Mouse (Mus musculus) olfactory bulb, adult 2 months (tissue): ENCODE results near the gene Trmt44.

Experiments
- CTCF ChIP-seq: fragments of 200-500 bp; IDR thresholded peaks from 2 replicates; pipeline ENCODE4 v1.5.1; 2012; ENCODE audit warnings: low read depth, mild to moderate bottlenecking, low read length, moderate library complexity; ENCODE audit not compliant: insufficient read depth
- POLR2A ChIP-seq: fragments of 200-500 bp; IDR thresholded peaks from 2 replicates; pipeline ENCODE4 v1.6.1; 2012; ENCODE audit warnings: mild to moderate bottlenecking, low read depth, low read length, moderate library complexity; ENCODE audit not compliant: insufficient read depth

GRCm38 (mm10) chr5:35592824-35593223 lies 18.0 kb upstream of the Trmt44 start:
- TF ChIP-seq CTCF: no peak
- no peak for TF ChIP-seq POLR2A
